29 mouse cellular contexts compared by ENCODE assay signal in the genomic region with DNA sequence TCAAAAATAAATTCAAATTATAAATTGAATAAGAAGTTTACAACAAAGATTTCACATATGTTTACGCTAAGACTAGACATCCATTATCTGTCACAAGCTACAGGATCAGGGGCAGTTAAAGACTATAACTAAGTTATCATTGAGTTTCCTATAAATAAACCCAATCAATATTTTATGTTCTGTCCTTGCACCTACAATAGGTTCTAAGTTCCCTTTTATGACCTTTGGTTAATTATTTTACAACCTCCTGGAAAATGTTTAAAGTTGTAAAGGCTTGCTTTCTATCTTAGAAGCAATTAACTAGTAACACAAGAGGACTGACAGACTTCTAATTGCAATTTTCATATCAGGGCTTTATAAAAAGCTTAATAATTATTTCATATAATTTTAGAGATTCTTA.
"Had no signal": no experiment of that assay in that cellular context is flagged by ENCODE, and none has a peak within 500 bp of the region (broad histone marks: within the 10 kb centered on the region; RNA-seq: fewer than 3 reads in every experiment).

No protein-coding gene starts in this region.

- H3K36me3 ChIP-seq: embryonic facial prominence, embryonic 10.5 days; embryonic facial prominence, embryonic 12.5 days; embryonic facial prominence, embryonic 13.5 days; embryonic facial prominence, embryonic 15.5 days; forebrain, embryonic 10.5 days; forebrain, embryonic 12.5 days; forebrain, embryonic 15.5 days had no signal

- H3K4me1 ChIP-seq: embryonic facial prominence, embryonic 10.5 days; embryonic facial prominence, embryonic 12.5 days; embryonic facial prominence, embryonic 13.5 days; embryonic facial prominence, embryonic 15.5 days; forebrain, embryonic 10.5 days; forebrain, embryonic 12.5 days; forebrain, embryonic 13.5 days; forebrain, embryonic 15.5 days had no signal

- DNase-seq: cerebellum, adult 2 months; cerebellum, adult 8-10 months; cerebellum, adult 9-10 months; cerebellum, adult 9-11 months; cerebellum, postnatal 10 days; cerebellum, postnatal 14 days; cerebellum, postnatal 25 days; cerebellum, postnatal 36 days; embryo, embryonic 11 days; forebrain, postnatal 0 days; gastrocnemius, adult 2 months; gastrocnemius, postnatal 10 days; gastrocnemius, postnatal 14 days; gastrocnemius, postnatal 25 days; gastrocnemius, postnatal 36 days; heart, adult 11 months; heart, adult 18-20 months; heart, adult 2 months had no signal

- H3K4me3 ChIP-seq: embryonic facial prominence, embryonic 10.5 days; embryonic facial prominence, embryonic 12.5 days; embryonic facial prominence, embryonic 13.5 days; embryonic facial prominence, embryonic 15.5 days; erythroblast, embryonic 14.5 days; forebrain, embryonic 10.5 days; forebrain, embryonic 12.5 days; forebrain, embryonic 13.5 days; forebrain, embryonic 15.5 days; gastrocnemius, adult 2 months; heart, adult 2 months had no signal

- H3K27me3 ChIP-seq: embryonic facial prominence, embryonic 12.5 days; embryonic facial prominence, embryonic 13.5 days; embryonic facial prominence, embryonic 15.5 days; forebrain, embryonic 12.5 days; forebrain, embryonic 13.5 days; forebrain, embryonic 15.5 days had no signal

- H3K9ac ChIP-seq: embryonic facial prominence, embryonic 12.5 days; embryonic facial prominence, embryonic 13.5 days; embryonic facial prominence, embryonic 15.5 days; forebrain, embryonic 12.5 days; forebrain, embryonic 13.5 days; forebrain, embryonic 15.5 days; forebrain, postnatal 0 days had no signal

- H3K4me2 ChIP-seq: embryonic facial prominence, embryonic 12.5 days; embryonic facial prominence, embryonic 13.5 days; embryonic facial prominence, embryonic 15.5 days; forebrain, embryonic 12.5 days; forebrain, embryonic 13.5 days; forebrain, embryonic 15.5 days had no signal

- H3K27ac ChIP-seq: embryonic facial prominence, embryonic 10.5 days; embryonic facial prominence, embryonic 12.5 days; embryonic facial prominence, embryonic 13.5 days; embryonic facial prominence, embryonic 15.5 days; forebrain, embryonic 10.5 days; forebrain, embryonic 12.5 days; forebrain, embryonic 13.5 days; forebrain, embryonic 15.5 days; gastrocnemius, adult 2 months; heart, adult 2 months had no signal

- H3K9me3 ChIP-seq: embryonic facial prominence, embryonic 10.5 days; embryonic facial prominence, embryonic 12.5 days; embryonic facial prominence, embryonic 13.5 days; embryonic facial prominence, embryonic 15.5 days; forebrain, embryonic 10.5 days; forebrain, embryonic 12.5 days; forebrain, embryonic 13.5 days; forebrain, embryonic 15.5 days had no signal

- ATAC-seq: forebrain, embryonic 13.5 days; forebrain, embryonic 14.5 days; forebrain, embryonic 15.5 days; forebrain, embryonic 16.5 days; forebrain, postnatal 0 days had no signal
